Mouse (Mus musculus): ENCODE measurements around the gene Smg7.
"Not testable (repeated sequence)": the region's sequence is repeated elsewhere in the genome, so short reads cannot be mapped to it uniquely, and the experiment has no call there.

Gene Smg7

DNA sequence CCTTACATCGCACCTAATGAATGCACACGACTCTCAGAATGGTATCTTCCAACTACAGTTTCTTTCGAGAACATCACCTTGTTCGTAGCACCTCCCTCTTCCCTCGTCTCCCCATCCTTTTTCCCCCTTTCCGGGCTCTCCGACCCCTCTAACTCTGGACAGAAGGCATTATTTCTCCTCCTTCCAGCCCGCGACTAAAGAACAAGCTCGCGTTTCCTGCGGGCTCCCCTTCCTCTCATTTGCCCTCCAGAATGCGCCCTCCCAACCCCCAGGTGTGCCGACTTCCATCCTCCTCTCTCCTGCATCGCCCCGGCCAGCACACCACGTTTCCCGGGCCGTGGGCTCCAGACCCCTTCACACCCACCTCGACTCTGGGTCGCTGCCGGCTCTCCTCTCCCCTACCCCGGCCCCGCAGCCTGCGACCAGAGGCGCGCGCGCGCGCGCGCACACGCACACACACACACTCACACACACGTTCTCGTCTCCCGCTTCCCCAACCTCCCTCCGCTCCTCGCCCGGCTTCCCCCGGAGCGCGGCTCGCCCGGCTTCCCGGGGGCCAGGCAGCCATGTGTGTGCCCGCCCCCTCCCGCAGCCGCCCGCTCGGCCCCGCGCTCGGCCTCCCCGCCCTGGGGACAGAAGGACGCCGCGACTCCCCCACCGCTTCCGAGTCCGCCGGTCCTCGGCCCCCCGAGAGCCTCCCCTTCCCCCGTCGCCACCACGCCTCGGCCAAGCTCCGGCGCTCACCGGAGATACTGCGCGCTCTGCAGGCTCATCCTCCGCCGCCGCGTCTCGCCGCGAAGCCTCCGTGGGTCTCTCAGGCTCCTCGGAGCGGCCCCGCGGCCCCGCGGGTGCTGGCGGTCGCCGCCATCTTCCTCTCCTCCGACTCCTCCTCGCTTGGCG lies at the start of gene Smg7:
TSS of gene Smg7 (minus strand) at position 882 of the 900 bp plus-strand sequence.
- no peak for DNase-seq (ENCODE audit: extremely low read depth, low read depth, low spot score)

DNA sequence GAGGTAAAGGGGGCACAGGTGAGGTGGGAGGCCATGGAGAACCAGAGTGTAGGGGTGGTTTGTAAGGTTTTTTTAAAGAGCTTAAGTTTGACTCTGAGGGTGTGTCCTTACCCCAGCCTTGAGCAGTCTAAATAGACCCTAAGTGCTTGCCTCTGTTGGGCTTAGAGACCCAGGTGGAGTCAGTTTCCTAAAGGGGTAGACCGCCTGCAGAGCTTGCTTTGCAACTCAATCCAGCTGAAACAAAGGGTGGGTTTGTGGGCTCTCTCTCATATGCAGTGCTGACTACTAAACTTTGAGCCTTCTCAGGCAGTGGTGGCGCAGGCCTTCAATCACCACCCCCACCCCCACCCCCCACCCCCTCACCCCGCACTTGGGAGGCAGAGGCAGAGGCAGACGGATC lies 40.5 kb upstream of the Smg7 start:
- DNase-seq (ENCODE audit: extremely low read depth, low read depth, low spot score) = no peak

DNA sequence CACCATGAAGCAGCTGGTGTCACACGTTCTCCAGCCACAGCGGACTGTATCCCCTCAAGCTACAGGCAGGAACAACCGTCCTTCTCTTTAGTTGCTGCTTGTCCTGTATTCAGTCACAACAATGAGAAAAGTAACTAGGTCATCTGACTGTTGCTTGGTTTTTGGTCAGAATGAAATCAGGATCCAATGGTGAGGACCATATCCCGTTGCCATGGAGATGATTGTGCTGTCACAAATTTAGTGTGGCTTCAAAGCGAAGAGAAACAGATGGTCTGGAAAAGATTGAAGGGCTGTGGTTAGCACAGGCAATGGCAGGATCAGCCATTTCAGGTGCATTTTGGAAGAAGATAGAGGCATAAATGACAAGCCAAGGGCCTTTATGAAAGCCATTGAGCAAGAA lies 33.9 kb upstream of the Smg7 start:
- DNase-seq (ENCODE audit: extremely low read depth, low read depth, low spot score) = no peak

DNA sequence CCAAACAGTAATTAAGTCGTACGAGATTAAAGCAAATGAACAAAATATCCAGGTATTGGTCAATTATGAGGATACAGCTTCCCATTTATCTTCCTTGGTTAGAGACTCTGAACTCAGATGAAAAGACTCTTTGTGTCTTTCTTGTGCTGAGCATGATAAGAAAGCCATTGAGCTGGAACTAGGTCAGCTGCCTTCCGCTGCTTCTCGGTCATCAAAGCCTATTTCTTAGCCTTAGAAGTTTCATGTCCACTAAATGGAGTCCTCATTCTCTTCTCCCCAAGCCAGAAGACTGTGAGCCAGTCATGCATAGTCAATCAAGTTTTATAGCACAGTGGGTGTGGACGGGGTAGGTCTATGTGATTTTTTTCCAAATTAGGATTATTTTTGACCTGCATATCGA lies 33.0 kb upstream of the Smg7 start:
- DNase-seq (ENCODE audit: extremely low read depth, low read depth, low spot score) = no peak

DNA sequence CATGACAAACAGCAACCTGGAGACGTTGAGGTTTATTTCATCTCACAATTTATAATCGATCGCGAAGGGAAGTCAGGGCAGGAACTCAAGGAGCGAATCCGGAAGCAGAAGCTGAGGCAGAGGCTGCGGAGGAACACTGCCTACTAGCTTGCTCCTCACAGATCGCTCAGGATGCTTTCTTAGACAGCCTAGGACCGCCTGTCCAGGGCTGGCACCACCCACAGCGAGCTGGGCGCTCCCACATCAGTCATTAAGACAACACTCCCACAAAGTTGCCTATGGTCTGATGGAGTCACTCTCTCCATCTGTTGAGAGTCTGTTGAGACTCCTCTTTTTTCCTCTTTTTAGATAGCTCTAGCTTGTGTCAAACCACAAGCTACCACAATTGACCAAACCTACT lies 31.5 kb upstream of the Smg7 start:
- no peak for DNase-seq (ENCODE audit: extremely low read depth, low read depth, low spot score)

DNA sequence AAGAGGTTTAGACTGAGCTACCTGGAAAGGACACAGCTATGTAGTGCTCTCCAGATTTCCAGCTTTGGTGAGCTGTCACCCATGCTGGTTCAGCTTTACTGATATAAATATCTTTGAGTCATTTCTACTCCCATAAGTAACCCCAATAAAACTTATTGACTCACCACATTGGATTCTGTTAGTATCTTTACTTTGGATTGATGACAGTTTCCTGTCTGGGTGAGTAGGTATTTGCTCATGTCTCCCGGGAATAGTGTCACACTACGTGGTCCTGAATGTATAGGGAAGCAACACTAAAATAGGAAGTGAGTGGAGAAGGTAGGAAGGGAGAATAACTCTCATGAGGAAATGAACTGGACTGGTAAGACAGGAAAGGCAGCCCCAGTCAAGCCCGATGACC lies 19.3 kb upstream of the Smg7 start:
- DNase-seq (ENCODE audit: extremely low read depth, low read depth, low spot score) = no peak

DNA sequence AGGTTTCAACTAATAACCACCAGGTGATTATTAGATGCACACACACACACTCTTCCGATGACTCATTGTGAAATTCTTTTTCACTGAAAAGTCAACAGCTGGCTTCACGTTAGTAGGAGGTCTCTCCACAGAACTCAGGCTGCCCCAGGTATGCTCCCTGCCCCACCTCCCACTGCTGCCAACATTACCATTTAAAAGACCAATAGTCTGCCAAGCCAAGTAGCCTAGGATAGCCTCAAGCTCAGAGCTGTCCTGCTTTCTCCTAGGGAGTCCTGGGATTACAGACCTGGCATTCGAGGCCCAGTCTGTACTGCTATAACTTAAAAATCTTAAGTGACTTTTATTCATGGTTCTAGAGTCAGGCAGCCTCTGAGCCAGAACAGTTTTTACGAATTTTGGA lies 15.2 kb upstream of the Smg7 start:
- no peak for DNase-seq (ENCODE audit: extremely low read depth, low read depth, low spot score)

DNA sequence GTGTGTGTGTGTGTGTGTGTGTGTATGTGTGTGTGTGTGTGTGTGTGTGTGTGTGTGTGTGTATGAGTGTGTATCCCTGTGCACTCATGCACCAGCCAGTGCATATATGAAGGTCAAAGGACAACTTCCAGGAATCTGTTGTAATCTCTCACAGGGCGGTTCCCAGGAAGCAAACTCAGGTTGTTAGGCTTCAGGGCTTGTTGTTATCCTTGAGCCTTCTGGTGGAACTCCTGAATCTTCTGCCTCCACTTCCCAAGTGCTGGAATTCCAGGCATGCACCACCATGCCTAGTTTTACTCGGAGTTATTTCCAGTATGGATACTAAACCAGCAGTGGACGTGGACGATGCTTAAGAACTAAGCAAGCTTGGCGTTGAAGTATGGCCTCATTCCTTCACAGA lies 14.5 kb upstream of the Smg7 start:
- no peak for DNase-seq (ENCODE audit: extremely low read depth, low read depth, low spot score)

DNA sequence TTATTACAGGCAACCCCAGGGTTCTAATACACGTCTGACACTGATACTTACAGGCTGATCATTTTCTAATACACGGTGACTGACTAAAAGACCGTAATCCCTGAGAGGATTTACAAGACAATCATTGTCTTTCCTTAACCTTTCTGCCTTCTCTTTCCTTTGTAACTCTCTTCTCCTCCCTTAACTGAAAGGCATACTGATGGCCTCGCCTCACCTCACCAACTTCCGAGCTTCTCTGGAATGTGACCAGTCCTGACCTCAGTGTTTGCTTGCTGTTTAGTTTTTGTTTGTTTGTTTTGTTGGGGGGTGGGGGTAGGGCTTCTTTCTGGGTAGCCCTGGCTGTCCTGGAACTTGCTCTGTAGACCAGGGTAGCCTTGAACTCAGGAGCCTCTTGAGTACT lies 13.3 kb upstream of the Smg7 start:
- no peak for DNase-seq (ENCODE audit: extremely low read depth, low read depth, low spot score)

DNA sequence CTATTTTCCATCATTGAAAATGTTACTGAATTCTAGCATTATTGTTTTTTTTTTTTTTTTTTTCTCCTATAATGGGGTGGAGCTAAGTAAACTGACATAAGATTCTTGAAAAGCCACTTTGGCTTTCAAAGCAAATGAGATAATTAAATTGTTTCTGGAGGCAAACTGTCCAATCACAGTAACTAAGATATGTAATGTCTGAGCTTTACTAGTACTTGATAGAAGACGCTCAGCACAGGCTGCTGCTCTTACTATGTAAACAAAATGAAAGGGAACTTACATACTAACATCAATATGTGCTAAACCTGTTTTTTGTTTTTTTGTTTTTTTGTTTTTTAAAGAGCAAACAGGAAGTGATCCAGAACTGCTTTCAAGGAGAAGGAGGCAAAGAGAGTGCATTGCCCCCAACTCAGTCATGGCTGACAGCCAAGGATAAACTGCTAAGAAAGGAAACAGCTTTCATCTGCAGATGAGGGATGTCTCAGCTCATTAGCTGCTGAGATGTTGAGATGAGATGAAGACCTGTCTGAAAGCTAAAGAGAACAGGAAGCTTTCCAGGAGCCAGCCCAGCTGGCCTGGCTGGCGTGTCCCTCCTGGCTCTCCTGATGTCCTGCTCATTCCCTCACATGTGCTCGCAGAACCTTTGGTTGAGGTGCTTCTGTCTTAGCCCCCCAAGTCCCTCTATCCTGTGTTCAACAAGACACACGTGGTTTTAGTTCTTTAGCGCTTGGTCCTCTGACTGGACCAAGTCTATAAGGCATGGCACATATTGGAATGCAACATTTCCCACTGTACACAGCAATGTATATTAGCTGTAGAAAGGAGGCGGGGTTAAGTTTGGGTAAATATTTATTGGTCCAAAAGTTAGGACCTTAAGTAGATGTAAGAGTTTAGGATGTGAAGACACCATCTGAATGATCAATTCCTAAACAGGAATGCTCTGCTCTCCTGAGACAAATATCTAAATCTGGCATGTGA lies 11.3 kb upstream of the Smg7 start:
- no peak for DNase-seq (ENCODE audit: extremely low read depth, low read depth, low spot score)

DNA sequence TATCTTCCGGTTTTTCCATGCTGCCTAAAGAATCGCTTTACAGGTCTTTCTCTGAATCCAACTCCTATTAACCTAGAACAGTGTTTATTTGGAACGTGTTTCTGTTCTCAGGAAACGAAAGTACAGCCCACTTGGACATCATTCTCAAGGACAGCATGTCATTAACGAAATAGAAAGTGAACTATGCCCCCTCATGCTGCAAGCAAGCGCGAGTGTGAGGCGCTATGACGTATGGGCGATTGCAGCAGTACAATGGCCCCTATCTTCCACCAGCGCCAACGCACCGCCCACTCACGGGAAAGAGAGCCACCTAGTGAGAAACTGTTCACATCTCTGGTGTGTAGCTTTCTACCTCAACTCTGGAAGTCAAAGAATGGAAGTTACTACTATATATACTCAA lies 2.0 kb upstream of the Smg7 start:
- no peak for DNase-seq (ENCODE audit: extremely low read depth, low read depth, low spot score)

DNA sequence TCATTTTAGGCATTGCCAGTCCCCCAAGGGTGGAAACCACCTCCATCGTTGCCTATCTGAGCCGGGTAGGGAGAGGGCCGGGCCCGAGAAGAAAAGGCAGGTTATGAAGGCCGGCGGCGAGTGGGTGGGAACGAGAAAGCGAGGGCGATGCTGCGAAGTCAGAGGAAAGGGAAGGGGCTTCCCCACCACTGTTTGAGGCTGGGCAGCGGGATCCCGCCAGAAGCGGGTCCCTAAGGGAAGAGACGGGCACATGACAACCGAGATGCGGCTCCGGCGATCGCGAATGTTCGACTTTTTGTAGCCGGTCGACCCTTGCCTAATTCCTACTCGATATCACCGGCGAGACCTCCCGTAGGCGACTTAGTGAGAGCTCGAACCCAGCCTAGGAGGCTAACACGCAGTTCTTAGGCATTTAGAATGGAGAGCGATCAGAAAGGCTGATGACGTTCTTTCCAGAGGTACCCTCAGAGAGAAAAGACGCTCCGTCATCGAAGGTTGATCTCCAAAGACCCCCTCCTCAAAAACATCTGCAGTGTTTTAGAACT lies 1.2 kb upstream of the Smg7 start:
- no peak for DNase-seq (ENCODE audit: extremely low read depth, low read depth, low spot score)

DNA sequence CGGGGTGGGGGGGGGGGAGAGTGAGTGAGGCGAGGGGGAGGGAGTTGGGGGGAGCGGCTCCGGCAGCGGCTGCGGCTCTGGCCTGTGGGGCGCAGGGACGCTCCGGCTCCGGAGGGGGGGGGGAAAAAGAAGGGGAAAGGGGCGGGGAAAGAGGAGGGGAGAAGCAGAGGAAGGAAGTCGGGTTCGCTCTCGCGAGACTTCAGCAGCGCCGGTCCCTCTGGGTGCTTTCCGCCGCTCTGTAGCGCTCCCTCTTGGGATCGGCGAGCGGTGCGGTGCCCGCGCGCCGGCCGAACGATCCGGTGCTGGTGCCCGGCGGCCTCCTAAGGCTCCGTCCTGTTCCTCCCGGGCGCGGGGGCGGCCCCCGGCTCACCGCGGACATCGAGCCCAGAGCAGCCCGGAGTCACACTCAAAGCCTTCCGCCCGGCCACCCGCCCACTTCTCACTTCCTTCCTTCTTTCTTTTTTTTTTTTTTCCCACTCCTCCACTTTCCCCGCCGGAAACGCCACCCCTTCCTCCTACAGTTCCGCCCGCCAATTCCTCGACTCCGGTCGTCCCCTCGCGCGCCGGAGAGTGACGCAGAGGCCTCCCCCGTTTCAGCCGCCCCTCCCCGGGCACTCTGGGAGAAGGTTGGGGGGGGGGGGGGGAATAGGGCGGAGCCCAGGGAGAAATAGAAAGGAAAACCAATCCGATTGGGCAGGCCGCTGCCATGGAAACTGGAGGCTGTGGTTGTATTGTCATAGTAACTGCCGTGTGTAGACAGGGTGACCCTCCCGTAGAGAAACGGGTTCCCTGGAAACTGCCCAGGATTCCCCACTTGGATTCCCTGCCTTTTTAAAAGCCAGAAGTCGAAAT lies 445 bp upstream of the Smg7 start:
- no peak for DNase-seq (ENCODE audit: extremely low read depth, low read depth, low spot score)

DNA sequence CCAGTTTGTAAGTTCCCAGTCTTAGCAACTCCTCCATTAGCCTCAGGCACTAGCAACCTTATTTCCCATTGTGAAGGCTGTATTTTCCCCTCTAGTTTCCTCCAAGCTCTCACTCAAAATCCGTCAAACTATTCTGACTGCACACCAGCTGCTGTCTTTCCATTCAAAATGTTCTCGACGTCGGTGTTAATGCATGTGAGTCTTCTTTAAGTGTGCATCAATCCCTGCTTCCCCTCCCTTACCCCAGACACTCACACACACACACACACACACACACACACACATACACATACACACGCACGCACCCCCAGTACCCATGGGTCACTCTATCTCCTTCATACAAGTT lies 1.1 kb downstream of the Smg7 start:
- DNase-seq (ENCODE audit: extremely low read depth, low read depth, low spot score) = no peak

DNA sequence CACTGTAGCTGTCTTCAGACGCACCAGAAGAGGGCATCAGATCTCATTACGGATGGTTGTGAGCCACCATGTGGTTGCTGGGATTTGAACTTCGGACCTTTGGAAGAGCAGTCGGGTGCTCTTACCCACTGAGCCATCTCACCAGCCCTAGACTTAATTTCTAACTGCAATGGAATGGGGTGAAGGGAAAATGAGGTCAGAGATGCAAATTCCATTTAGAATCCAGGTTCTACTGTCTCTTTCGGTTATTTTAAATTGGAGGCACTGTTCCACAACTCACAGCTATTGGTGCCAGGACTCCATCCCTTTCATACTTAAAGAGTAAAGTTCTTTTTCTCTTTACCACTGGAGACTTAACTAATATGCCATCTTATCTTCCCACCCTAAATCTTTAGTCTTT lies 14.4 kb downstream of the Smg7 start:
- not testable (repeated sequence) for DNase-seq (ENCODE audit: extremely low read depth, low read depth, low spot score)

DNA sequence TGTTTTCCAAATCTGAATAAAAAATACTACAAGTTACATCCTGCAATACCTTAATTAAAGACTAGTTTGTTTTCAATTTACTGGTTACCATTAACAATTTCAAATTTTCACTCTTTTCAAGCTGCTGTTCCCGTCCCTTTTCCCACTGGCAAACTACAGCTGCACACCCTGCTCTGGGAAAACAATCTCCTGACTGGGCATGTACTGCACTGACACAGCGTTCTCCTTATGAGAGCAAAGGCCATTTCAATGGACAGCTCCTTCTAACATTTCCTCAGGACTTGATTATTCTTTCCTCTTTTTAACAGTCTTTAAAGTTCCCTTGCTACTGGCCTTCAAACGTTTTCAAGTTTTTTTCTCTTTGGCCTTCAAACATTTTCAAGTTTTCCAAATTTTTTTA lies 31.4 kb downstream of the Smg7 start:
- DNase-seq (ENCODE audit: extremely low read depth, low read depth, low spot score) = no peak

DNA sequence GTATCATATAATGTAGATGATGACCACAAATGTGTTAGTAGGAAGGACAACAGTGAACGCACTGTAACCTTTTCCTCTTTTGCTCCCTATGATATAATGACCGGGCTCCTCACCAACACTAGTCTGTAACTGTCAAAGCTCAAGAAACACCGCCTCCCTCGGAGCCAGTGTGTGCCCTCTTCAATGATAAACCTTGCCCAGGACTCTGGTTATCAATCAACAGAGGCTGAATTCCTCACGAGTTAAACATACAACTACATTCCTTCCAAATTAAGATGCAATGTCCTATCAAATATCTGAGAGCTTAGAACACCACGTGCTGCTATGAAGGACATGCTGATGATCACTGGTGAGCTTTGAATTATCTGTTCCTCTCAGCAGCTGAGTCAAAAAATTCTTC lies 32.5 kb downstream of the Smg7 start:
- DNase-seq (ENCODE audit: extremely low read depth, low read depth, low spot score) = no peak

DNA sequence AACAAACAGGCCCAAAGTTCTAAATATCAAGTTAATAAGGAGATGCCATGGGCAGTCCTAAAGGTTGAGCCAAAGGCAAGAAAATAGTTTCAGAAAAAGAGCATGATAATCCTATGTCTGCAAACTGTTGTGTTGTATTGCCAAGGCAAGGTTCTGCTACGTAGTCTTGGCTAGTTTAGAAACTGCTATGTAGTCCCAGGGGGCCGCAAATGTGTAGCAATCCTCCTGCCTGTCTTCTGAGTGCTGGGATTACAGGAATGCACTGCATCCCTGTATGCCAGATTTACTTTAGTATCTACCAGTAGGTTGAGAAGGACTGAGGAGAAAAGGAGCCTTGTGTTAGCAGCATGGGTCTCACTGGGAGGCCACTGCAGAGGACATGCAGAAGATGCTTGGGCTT lies 55.6 kb downstream of the Smg7 start:
- no peak for DNase-seq (ENCODE audit: extremely low read depth, low read depth, low spot score)

DNA sequence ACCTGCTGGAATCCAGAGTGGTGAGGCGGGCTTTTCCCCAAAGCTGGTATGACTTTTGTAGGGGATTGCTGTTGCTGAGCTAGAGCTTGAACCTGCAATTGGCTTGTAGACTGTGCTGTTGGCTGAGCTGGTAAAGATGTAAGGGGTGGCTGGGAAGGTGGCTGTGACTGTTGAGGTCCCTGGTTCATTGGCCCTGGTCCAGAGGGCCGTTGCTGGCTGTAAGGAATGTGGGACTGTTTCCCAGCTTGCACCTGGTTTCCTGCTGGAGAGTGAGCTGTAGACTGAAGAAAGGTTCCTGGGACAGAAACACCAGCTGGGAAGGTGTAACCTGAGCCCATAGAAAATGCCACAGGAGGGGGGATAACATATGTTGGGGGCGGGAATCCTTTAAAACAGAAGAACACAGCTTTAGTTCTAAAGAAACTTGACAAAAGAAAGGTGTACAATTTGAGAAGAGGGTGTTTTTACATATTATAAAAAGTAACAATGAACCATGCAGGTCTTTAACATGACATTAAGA lies 57.2 kb downstream of the Smg7 start:
- no peak for DNase-seq (ENCODE audit: extremely low read depth, low read depth, low spot score)

DNA sequence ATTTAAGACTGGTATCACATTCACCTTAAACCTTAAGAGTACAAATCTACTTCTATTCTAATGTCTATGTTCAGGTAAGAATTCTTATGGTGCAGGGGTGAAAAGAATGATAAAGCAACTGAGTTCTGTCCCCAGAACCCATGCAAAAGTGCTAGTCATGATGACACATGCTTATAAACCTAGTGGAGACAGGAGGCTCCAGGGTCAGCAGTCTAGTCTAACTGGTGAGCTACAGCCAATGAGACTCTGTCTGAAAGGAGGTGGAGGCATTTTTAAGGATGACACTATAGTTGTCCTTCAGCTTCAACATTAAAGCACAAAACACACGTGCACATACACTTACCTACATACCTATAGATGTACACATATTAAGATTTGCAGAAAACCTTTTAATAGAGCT lies 57.8 kb downstream of the Smg7 start:
- DNase-seq (ENCODE audit: extremely low read depth, low read depth, low spot score) = no peak

DNA sequence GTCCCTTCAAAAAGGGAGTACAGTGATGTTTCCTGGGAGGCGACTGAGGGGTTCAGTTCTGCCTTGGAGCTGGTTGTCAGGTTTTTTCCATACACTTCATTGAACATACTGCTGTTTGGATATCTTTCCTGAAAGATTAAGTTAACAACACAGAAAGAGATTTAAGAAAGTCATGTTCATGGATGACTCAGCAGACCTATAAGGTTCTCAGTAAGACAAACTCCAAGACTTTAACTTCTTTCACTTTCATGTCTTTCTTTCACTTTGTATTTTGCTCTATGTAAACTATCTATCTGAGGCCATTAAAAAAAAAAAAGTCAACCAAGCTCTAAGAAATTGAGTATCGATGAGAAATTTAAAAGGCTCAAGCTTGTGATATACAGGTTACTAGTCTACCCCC lies 61.4 kb downstream of the Smg7 start:
- DNase-seq (ENCODE audit: extremely low read depth, low read depth, low spot score) = no peak
